Mouse (Mus musculus) heart, postnatal 0 days (tissue): Measurements from ENCODE around the gene Nav2.

Source experiments
- CTCF ChIP-seq: IDR thresholded peaks from 2 replicates; pipeline ENCODE4 v1.5.1; 2016; ENCODE audit warnings: antibody characterized with exemption, control low read depth, low read depth
- EP300 ChIP-seq: IDR thresholded peaks from 2 replicates; pipeline ENCODE4 v1.6.1; 2016; ENCODE audit warnings: antibody characterized with exemption, low read depth

GRCm38 (mm10) chr7:48883525-48884265 lies 24.8 kb upstream of the Nav2 start:
- TF ChIP-seq CTCF (no peak), EP300 (no peak)
